Mouse (Mus musculus): ENCODE measurements around the gene Usp7. TPM values are rescaled to one million over a fixed set of nuclear protein-coding genes. Genes with fewer than 3 reads are reported as not detected.

The Usp7 gene
- polyA plus RNA-seq, 2 experiments = 35.5 to 57.5 TPM

DNA sequence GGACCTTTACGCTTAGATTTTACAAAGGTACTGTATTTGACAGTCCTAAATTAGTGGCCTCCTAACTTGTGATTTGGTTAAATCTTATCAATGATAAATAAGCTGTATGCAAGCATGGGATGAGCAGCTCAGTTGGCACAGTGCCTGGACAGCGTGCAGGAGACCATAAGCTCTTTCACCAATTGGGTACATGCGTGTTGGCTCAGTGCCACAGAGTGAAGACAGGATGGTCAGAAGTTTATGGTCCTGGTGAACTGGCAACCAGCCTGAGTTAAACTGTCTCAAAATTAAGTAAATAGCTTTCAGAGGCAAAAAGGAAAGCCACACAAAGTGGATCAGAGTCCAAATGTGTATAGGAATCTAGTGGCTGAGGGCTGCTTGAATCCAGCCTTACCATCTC is 91.5 kb downstream of the Usp7 start:
- Histone ChIP-seq H3K4me3 (ENCODE audit: insufficient read depth in 1 of 2, low read depth in 2 of 2, low read length in 2 of 2) (no peak overlapping the region), H3K9ac (replicated peaks) (no peak overlapping the region), H3K36me3 (replicated peaks; ENCODE audit: control insufficient read depth, insufficient read depth, low read depth) (peaks cover 99% of the 10 kb centered on the region), H3K4me2 (ENCODE audit: low read depth) (no peak overlapping the region), H3K4me1 (replicated peaks; ENCODE audit: control insufficient read depth in 2 of 2, insufficient read depth in 2 of 2, low read length in 1 of 2) (no peaks in the 10 kb centered on the region), H3K9me3 (ENCODE audit: control insufficient read depth, low read length) (no peaks in the 10 kb centered on the region), H3K27me3 (ENCODE audit: control insufficient read depth, insufficient read depth, low read length) (no peaks in the 10 kb centered on the region), H3K27ac (no peak overlapping the region)
- 94% methylated on average over 3 of the region's 3 CpGs for WGBS (ENCODE audit: insufficient replicate concordance)
- TF ChIP-seq EP300 (IDR thresholded peaks at IDR 0.05; ENCODE audit: low read depth) = no peak
- DNase-seq (ENCODE audit: low read depth in 3 of 3, low spot score in 3 of 3) (no peak), ATAC-seq (ENCODE audit: insufficient read depth) (no peak)

- WGBS (ENCODE audit: insufficient replicate concordance) = 92% methylated on average over 8 of the region's 8 CpGs
- Histone ChIP-seq H3K9ac (replicated peaks) (no peak overlapping the region), H3K27me3 (ENCODE audit: control insufficient read depth, insufficient read depth, low read length) (no peaks in the 10 kb centered on the region), H3K4me2 (ENCODE audit: low read depth) (no peak overlapping the region), H3K9me3 (ENCODE audit: control insufficient read depth, low read length) (no peaks in the 10 kb centered on the region), H3K4me1 (replicated peaks; ENCODE audit: control insufficient read depth in 2 of 2, insufficient read depth in 2 of 2, low read length in 1 of 2) (no peaks in the 10 kb centered on the region), H3K27ac (no peak overlapping the region), H3K4me3 (ENCODE audit: insufficient read depth in 1 of 2, low read depth in 2 of 2, low read length in 2 of 2) (no peak overlapping the region), H3K36me3 (replicated peaks; ENCODE audit: control insufficient read depth, insufficient read depth, low read depth) (peaks cover 100% of the 10 kb centered on the region)
- no peak for DNase-seq (ENCODE audit: low read depth in 3 of 3, low spot score in 3 of 3)
- ATAC-seq (ENCODE audit: insufficient read depth) = no peak
- TF ChIP-seq EP300 (IDR thresholded peaks at IDR 0.05; ENCODE audit: low read depth) (no peak), CTCF (IDR thresholded peaks at IDR 0.05; ENCODE audit: low read depth) (no peak)
Observed at GRCm38 (mm10) chr16:8699556-8699955, 92.6 kb downstream of the Usp7 start.

DNA sequence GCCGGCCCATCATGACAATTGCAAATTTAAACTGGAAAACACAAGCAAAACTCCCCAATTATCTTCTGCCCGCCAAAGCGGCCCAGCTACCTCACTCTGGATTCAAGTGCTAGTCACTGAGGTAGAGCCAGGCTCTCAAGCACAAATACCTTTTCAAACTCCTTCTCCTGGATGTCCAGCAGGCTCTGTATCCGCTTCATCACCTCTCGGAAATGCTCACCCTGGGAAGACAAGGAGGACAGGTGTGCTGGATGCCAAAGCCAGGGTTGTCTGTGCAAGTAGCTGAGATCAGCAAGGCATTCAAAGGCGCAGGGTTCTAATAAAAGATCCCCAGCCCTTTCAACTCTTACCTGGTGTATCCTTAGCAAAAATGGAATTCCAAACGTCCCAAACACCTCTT is 100.9 kb downstream of the Usp7 start:
- Histone ChIP-seq H3K36me3 (replicated peaks; ENCODE audit: control insufficient read depth, insufficient read depth, low read depth) (peaks cover 89% of the 10 kb centered on the region), H3K4me1 (replicated peaks; ENCODE audit: control insufficient read depth in 2 of 2, insufficient read depth in 2 of 2, low read length in 1 of 2) (peaks cover 28 to 35% of the 10 kb centered on the region in 2 experiments), H3K4me2 (ENCODE audit: low read depth) (no peak overlapping the region), H3K27ac (peak overlapping the region; percentile 57), H3K9me3 (ENCODE audit: control insufficient read depth, low read length) (no peaks in the 10 kb centered on the region), H3K4me3 (ENCODE audit: insufficient read depth in 1 of 2, low read depth in 2 of 2, low read length in 2 of 2) (no peak overlapping the region), H3K9ac (replicated peaks) (no peak overlapping the region), H3K27me3 (ENCODE audit: control insufficient read depth, insufficient read depth, low read length) (no peaks in the 10 kb centered on the region)
- no peak for DNase-seq (ENCODE audit: low read depth in 3 of 3, low spot score in 3 of 3)
- WGBS (ENCODE audit: insufficient replicate concordance) = 87% methylated on average over 7 of the region's 7 CpGs
- ATAC-seq (ENCODE audit: insufficient read depth) = no peak
- TF ChIP-seq CTCF (IDR thresholded peaks at IDR 0.05; ENCODE audit: low read depth) (no peak), EP300 (IDR thresholded peaks at IDR 0.05; ENCODE audit: low read depth) (no peak)

DNA sequence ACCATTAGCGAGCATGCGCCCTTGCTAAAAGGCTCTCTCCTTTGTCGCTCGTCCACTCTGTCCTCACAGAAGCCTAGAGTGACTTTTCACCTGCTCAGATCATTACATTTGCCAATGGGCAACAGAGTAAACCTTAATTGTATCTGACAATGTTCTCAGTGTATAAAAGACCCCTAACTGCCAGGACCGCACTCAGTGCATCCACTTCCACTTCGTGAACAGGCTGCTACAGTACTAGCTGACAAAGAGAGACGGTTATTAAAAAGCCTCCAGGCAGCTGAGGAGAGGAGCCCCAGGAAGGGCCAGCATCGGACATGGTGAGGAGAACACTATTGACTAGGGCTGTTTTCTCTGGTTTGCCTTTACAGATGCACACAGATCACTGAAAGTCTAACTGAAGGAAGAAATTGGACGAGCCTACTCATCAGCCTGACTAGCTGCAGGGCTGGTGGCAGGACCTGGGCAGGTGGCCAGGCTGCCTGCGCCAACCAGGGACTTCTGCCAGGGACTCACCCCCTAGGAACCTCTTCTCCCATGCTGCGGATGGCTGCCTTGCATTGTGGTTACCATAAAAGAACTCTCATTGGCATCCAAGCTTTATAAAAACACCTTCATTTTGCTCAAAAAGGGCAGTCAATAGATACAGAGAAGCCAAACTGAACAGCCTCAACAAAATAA is 102.0 kb downstream of the Usp7 start:
- DNase-seq (ENCODE audit: low read depth in 3 of 3, low spot score in 3 of 3) = no peak
- H3K27ac ChIP-seq = peak overlapping the region; percentile 91
- H3K9ac ChIP-seq (replicated peaks) = no peak overlapping the region
- peaks cover 84% of the 10 kb centered on the region for H3K36me3 ChIP-seq (replicated peaks; ENCODE audit: control insufficient read depth, insufficient read depth, low read depth)
- H3K27me3 ChIP-seq (ENCODE audit: control insufficient read depth, insufficient read depth, low read length) = no peaks in the 10 kb centered on the region
- no peaks in the 10 kb centered on the region for H3K9me3 ChIP-seq (ENCODE audit: control insufficient read depth, low read length)
- peaks cover 39 to 46% of the 10 kb centered on the region in 2 experiments for H3K4me1 ChIP-seq (replicated peaks; ENCODE audit: control insufficient read depth in 2 of 2, insufficient read depth in 2 of 2, low read length in 1 of 2)
- 93% methylated on average over 11 of the region's 11 CpGs for WGBS (ENCODE audit: insufficient replicate concordance)
- no peak overlapping the region for H3K4me3 ChIP-seq (ENCODE audit: insufficient read depth in 1 of 2, low read depth in 2 of 2, low read length in 2 of 2)
- no peak overlapping the region for H3K4me2 ChIP-seq (ENCODE audit: low read depth)
- ATAC-seq (ENCODE audit: insufficient read depth) = no peak
- TF ChIP-seq CTCF (IDR thresholded peaks at IDR 0.05; ENCODE audit: low read depth) = no peak
- no peak for TF ChIP-seq EP300 (IDR thresholded peaks at IDR 0.05; ENCODE audit: low read depth)

DNA sequence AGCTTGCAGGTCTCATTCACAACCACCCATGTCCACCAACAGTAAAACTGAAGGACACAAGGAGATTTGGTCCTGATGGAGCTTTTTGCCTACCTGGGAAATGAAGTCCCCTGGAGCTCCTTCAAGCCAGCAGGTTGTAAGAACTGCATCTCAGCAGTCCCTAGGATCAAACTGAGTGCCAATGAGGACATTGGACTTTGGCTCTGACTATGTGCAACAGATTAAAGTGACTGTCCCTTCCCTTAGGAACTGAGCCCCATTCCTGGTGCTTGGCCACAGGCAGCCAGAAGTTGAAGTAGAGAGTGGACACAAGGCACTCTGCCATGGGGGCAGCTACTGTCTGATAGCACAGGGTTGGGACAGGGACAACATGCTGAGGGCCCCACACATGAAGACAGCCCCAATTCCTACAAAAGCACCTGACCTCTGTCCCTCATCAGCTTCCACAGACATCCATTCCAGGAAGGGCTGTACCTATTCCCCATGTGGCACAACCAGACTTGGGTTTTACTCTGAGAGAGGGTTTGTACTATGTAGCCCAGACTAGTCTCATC is 104.5 kb downstream of the Usp7 start:
- peak overlapping the region; percentile 89 for H3K4me2 ChIP-seq (ENCODE audit: low read depth)
- H3K9ac ChIP-seq (replicated peaks) = peak overlapping the region; percentile 65
- peak overlapping the region in 1 of 2 experiments; percentile 29; a peak in 2 of 4 replicates for H3K4me3 ChIP-seq (ENCODE audit: insufficient read depth in 1 of 2, low read depth in 2 of 2, low read length in 2 of 2)
- DNase-seq (ENCODE audit: low read depth in 3 of 3, low spot score in 3 of 3) (no peak), ATAC-seq (ENCODE audit: insufficient read depth) (no peak)
- H3K9me3 ChIP-seq (ENCODE audit: control insufficient read depth, low read length) = no peaks in the 10 kb centered on the region
- peak overlapping the region; percentile 91 for H3K27ac ChIP-seq
- peaks cover 40 to 46% of the 10 kb centered on the region in 2 experiments for H3K4me1 ChIP-seq (replicated peaks; ENCODE audit: control insufficient read depth in 2 of 2, insufficient read depth in 2 of 2, low read length in 1 of 2)
- no peaks in the 10 kb centered on the region for H3K27me3 ChIP-seq (ENCODE audit: control insufficient read depth, insufficient read depth, low read length)
- TF ChIP-seq CTCF (IDR thresholded peaks at IDR 0.05; ENCODE audit: low read depth) = no peak
- no peak for TF ChIP-seq EP300 (IDR thresholded peaks at IDR 0.05; ENCODE audit: low read depth)
- peaks cover 59% of the 10 kb centered on the region for H3K36me3 ChIP-seq (replicated peaks; ENCODE audit: control insufficient read depth, insufficient read depth, low read depth)

Measured in liver, embryonic 14.5 days (tissue).